Mouse (Mus musculus) lung, embryonic 14.5 days (tissue): ENCODE data around the gene Dkkl1. TPM values are rescaled to one million over a fixed set of nuclear protein-coding genes. Genes with fewer than 3 reads are reported as not detected.

ENCODE experiments used
- ATAC-seq: fragments of 200-750 bp; cut with Nextera tagmentation; 2 replicates; pipeline ENCODE4 v1.8.0; 2017; ENCODE audit warnings: mild to moderate bottlenecking, moderate TSS enrichment, moderate library complexity; ENCODE audit not compliant: insufficient read depth
- DNase-seq: peaks from one replicate; pipeline ENCODE4 v3.0.0-alpha.2; 2015
- H3K27ac ChIP-seq: fragments of 300-500 bp; sonication (generic); 2 replicates; pipeline ENCODE4 v1.5.1; 2014; ENCODE audit warnings: low read depth, mild to moderate bottlenecking, moderate library complexity
- H3K27me3 ChIP-seq: fragments of 300-500 bp; sonication (generic); 2 replicates; pipeline ENCODE4 v1.6.1; 2014; ENCODE audit warnings: low read length, control low read depth; ENCODE audit not compliant: insufficient read depth
- H3K36me3 ChIP-seq: fragments of 300-500 bp; sonication (generic); 2 replicates; pipeline ENCODE4 v1.6.1; 2014; ENCODE audit warnings: control low read depth; ENCODE audit not compliant: insufficient read depth
- H3K4me1 ChIP-seq: fragments of 300-500 bp; sonication (generic); 2 replicates; pipeline ENCODE4 v1.6.1; 2014; ENCODE audit warnings: antibody characterized with exemption, control low read depth; ENCODE audit not compliant: insufficient read depth
- H3K4me2 ChIP-seq: fragments of 300-500 bp; sonication (generic); 2 replicates; pipeline ENCODE4 v1.6.1; 2014; ENCODE audit warnings: mild to moderate bottlenecking
- H3K4me3 ChIP-seq: fragments of 300-500 bp; sonication (generic); 2 replicates; pipeline ENCODE4 v1.5.1; 2014; ENCODE audit warnings: low read depth, low read length
- H3K9ac ChIP-seq: fragments of 300-500 bp; sonication (generic); 2 replicates; pipeline ENCODE4 v1.6.1; 2014
- H3K9me3 ChIP-seq: fragments of 300-500 bp; sonication (generic); 2 replicates; pipeline ENCODE4 v1.6.1; 2016; ENCODE audit warnings: low read depth, low read length, control low read depth
- CTCF ChIP-seq: IDR thresholded peaks from 2 replicates; pipeline ENCODE4 v1.5.1; 2016; ENCODE audit warnings: antibody characterized with exemption, low read depth
- WGBS: fragments of 180-500 bp; shearing (Covaris S2); extraction: QIAGEN DNeasy Blood & Tissue Kit; methylation state at CpG from one replicate; pipeline ENCODE4 v1.1.7; 2014; 5-methylcytosine and 5-hydroxymethylcytosine counted together
- polyA plus RNA-seq: library from polyadenylated mRNA; unstranded; fragments of >200 nt; fragmentation: Nextera tagmentation; extraction: Ambion mirVana; gene quantifications from 2 replicates; pipeline ENCODE4 v1.2.1, GENCODE M21; 2014

Gene Dkkl1
- polyA plus RNA-seq, 1 experiment from 2014 or later = not detected

GRCm38 (mm10) chr7:45215673-45216441 is 3.9 kb upstream of the Dkkl1 start, which contains the start of gene Tead2:
TSS of gene Tead2 (plus strand) at chr7:45215753.
- peaks cover 37% of the 10 kb centered on the region for H3K36me3 ChIP-seq
- H3K27ac ChIP-seq = peak within 1 kb of the TSS; percentile 99
- H3K4me3 ChIP-seq = peak within 1 kb of the TSS; percentile 89
- peak within 1 kb of the TSS; percentile 97 for H3K4me2 ChIP-seq
- no peak for TF ChIP-seq CTCF
- under 1% methylated on average over 54 of the region's 55 CpGs for WGBS
- peaks cover 13% of the 10 kb centered on the region; the same call in 1 of the 2 replicates for H3K4me1 ChIP-seq
- H3K9me3 ChIP-seq = no peaks in the 10 kb centered on the region
- H3K9ac ChIP-seq = peak within 1 kb of the TSS; percentile 99
- H3K27me3 ChIP-seq = peaks cover 12% of the 10 kb centered on the region; the same call in 1 of the 2 replicates
- ATAC-seq = peak; percentile 75
- peak; percentile 84 for DNase-seq

- no peak for TF ChIP-seq CTCF
- Histone ChIP-seq H3K27ac (no peak overlapping the region), H3K36me3 (peaks cover 15% of the 10 kb centered on the region), H3K9ac (no peak overlapping the region), H3K9me3 (no peaks in the 10 kb centered on the region), H3K4me3 (no peak overlapping the region), H3K4me1 (peaks cover 13% of the 10 kb centered on the region; the same call in 1 of the 2 replicates), H3K4me2 (no peak overlapping the region), H3K27me3 (peaks cover 18% of the 10 kb centered on the region; the same call in 1 of the 2 replicates)
- DNase-seq = no peak
- no peak for ATAC-seq
- WGBS = 54% methylated on average over 5 of the region's 5 CpGs
Observed at GRCm38 (mm10) chr7:45213708-45214107, 1.8 kb upstream of the Dkkl1 start.

- DNase-seq (no peak), ATAC-seq (no peak)
- Histone ChIP-seq H3K36me3 (peaks cover 2% of the 10 kb centered on the region; the same call in 1 of the 2 replicates), H3K9ac (no peak overlapping the region), H3K4me2 (no peak overlapping the region), H3K4me3 (no peak overlapping the region), H3K27ac (no peak overlapping the region), H3K27me3 (peaks cover 18% of the 10 kb centered on the region; the same call in 1 of the 2 replicates), H3K4me1 (peaks cover 7% of the 10 kb centered on the region; the same call in 1 of the 2 replicates), H3K9me3 (no peaks in the 10 kb centered on the region)
- TF ChIP-seq CTCF = no peak
- WGBS = 73% methylated on average over 7 of the region's 7 CpGs
Observed at GRCm38 (mm10) chr7:45212356-45212755, 409 bp upstream of the Dkkl1 start.

- H3K36me3 ChIP-seq = no peaks in the 10 kb centered on the region
- TF ChIP-seq CTCF = no peak
- H3K27me3 ChIP-seq = peaks cover 18% of the 10 kb centered on the region; the same call in 1 of the 2 replicates
- H3K4me1 ChIP-seq = 0 out of 2 replicates have a peak, but pooled peaks cover 3% of the 10 kb centered on the region
- DNase-seq = no peak
- H3K4me3 ChIP-seq = no peak overlapping the region
- H3K27ac ChIP-seq = no peak overlapping the region
- no peak for ATAC-seq
- H3K9ac ChIP-seq = no peak overlapping the region
- 45% methylated on average over 10 of the region's 10 CpGs for WGBS
- no peaks in the 10 kb centered on the region for H3K9me3 ChIP-seq
- H3K4me2 ChIP-seq = no peak overlapping the region; the same call in 1 of the 2 replicates
Observed at GRCm38 (mm10) chr7:45211070-45211469, 877 bp downstream of the Dkkl1 start.

- H3K9ac ChIP-seq = no peak overlapping the region
- TF ChIP-seq CTCF = no peak
Observed at GRCm38 (mm10) chr7:45208260-45208659, 3.7 kb downstream of the Dkkl1 start.

GRCm38 (mm10) chr7:45204380-45205143 is 7.4 kb downstream of the Dkkl1 start, which contains the start of gene Ccdc155:
TSS of gene Ccdc155 (minus strand) at chr7:45204892.
- ATAC-seq = peak; percentile 97
- Histone ChIP-seq H3K9ac (peak within 1 kb of the TSS; percentile 38), H3K4me2 (peak within 1 kb of the TSS; percentile 59), H3K27ac (no peak within 1 kb of the TSS), H3K36me3 (no peaks in the 10 kb centered on the region), H3K9me3 (no peaks in the 10 kb centered on the region), H3K27me3 (no peaks in the 10 kb centered on the region), H3K4me1 (no peaks in the 10 kb centered on the region), H3K4me3 (peak within 1 kb of the TSS; percentile 39)
- peak; percentile 100 for DNase-seq
- WGBS = 7% methylated on average over 44 of the region's 44 CpGs
- TF ChIP-seq CTCF = no peak

More at GRCm38 (mm10) chr7:45208260-45208659, 3.7 kb downstream of the Dkkl1 start:
- ATAC-seq (no peak), DNase-seq (no peak)
- H3K36me3 ChIP-seq = no peaks in the 10 kb centered on the region
- no peak overlapping the region for H3K27ac ChIP-seq
- H3K4me3 ChIP-seq = no peak overlapping the region
- H3K9me3 ChIP-seq = no peaks in the 10 kb centered on the region
- WGBS = 72% methylated on average over 6 of the region's 6 CpGs
- no peak overlapping the region for H3K4me2 ChIP-seq
- H3K27me3 ChIP-seq = peaks cover 18% of the 10 kb centered on the region; the same call in 1 of the 2 replicates
- 0 out of 2 replicates have a peak, but pooled peaks cover 3% of the 10 kb centered on the region for H3K4me1 ChIP-seq
